Mouse (Mus musculus) forebrain, postnatal 0 days (tissue): Measurements from ENCODE around the gene Trpc6. TPM values are rescaled to one million over a fixed set of nuclear protein-coding genes. Genes with fewer than 3 reads are reported as not detected.

Experiments
- ATAC-seq: fragments of 200-750 bp; cut with Nextera tagmentation; 2 replicates; pipeline ENCODE4 v1.8.0; 2017; ENCODE audit warnings: mild to moderate bottlenecking, moderate library complexity
- DNase-seq: peaks from one replicate; pipeline ENCODE4 v3.0.0-alpha.2; 2015
- H3K27ac ChIP-seq: fragments of 300-500 bp; sonication (generic); 2 replicates; pipeline ENCODE4 v1.5.1; 2014; ENCODE audit warnings: low read depth, mild to moderate bottlenecking, antibody characterized with exemption, low read length, moderate library complexity, mixed read lengths
- H3K27me3 ChIP-seq: fragments of 300-500 bp; sonication (generic); 2 replicates; pipeline ENCODE4 v1.6.1; 2014; ENCODE audit warnings: mild to moderate bottlenecking, low read length, mixed read lengths; ENCODE audit not compliant: insufficient read depth
- H3K36me3 ChIP-seq: fragments of 300-500 bp; sonication (generic); 2 replicates; pipeline ENCODE4 v1.6.1; 2014; ENCODE audit warnings: mild to moderate bottlenecking, moderate library complexity; ENCODE audit not compliant: insufficient read depth
- H3K4me1 ChIP-seq: fragments of 300-500 bp; sonication (generic); 2 replicates; pipeline ENCODE4 v1.6.1; 2014; ENCODE audit warnings: antibody characterized with exemption; ENCODE audit not compliant: insufficient read depth
- H3K4me2 ChIP-seq: fragments of 300-500 bp; sonication (generic); 2 replicates; pipeline ENCODE4 v1.6.1; 2014; ENCODE audit warnings: low read depth, mild to moderate bottlenecking, moderate library complexity
- H3K4me3 ChIP-seq: fragments of 300-500 bp; sonication (generic); 2 replicates; pipeline ENCODE4 v1.5.1; 2014; ENCODE audit warnings: low read depth, low read length, mixed read lengths
- H3K9ac ChIP-seq: fragments of 300-500 bp; sonication (generic); 2 replicates; pipeline ENCODE4 v1.6.1; 2014; ENCODE audit warnings: mild to moderate bottlenecking
- H3K9me3 ChIP-seq: fragments of 300-500 bp; sonication (generic); 2 replicates; pipeline ENCODE4 v1.6.1; 2016; ENCODE audit warnings: low read length
- CTCF ChIP-seq: sonication (generic); IDR thresholded peaks from 2 replicates; pipeline ENCODE4 v1.5.1; 2016; ENCODE audit warnings: antibody characterized with exemption, control low read depth, low read depth
- WGBS: fragments of 180-500 bp; shearing (Covaris S2); extraction: QIAGEN DNeasy Blood & Tissue Kit; methylation state at CpG from one replicate; pipeline ENCODE4 v1.1.7; 2014; 5-methylcytosine and 5-hydroxymethylcytosine counted together
- polyA plus RNA-seq: library from polyadenylated mRNA; unstranded; fragments of >200 nt; fragmentation: Nextera tagmentation; extraction: Ambion mirVana; gene quantifications from 2 replicates; pipeline ENCODE4 v1.2.1, GENCODE M21; 2015
- total RNA-seq: library from RNA; depleted of rRNA; stranded (reverse); fragments of >200 nt; gene quantifications from 2 replicates; pipeline ENCODE4 v1.2.3, GENCODE M21; 2014

Gene Trpc6
- total and polyA plus RNA-seq, 2 experiments from 2014 or later = 0.90 to 3.9 TPM

DNA sequence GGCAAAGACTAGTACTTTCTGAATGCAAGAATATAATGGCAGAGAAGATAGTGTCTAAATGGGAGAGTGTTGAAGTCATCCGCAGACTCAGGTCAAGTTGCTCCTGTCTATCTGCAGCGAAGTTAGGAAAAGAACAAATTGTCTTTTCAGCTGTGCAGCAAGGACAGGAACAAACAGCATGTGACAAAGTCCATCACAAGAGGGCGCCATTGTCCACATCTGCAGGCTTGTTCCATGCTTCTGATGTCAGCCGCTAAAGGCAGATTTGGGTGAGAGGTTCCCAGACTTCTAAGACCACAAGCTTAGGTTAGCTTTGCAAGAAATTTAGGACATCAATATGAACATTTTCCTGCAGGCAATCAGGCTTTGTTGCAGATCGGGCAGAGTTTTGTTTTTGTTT, 156.7 kb downstream of the Trpc6 start:
- H3K36me3 ChIP-seq = no peaks in the 10 kb centered on the region
- ATAC-seq (peak; percentile 85), DNase-seq (peak; percentile 88)
- no peak overlapping the region for H3K4me2 ChIP-seq
- no peaks in the 10 kb centered on the region for H3K9me3 ChIP-seq
- WGBS = 29% methylated on average over 5 of the region's 5 CpGs
- no peak overlapping the region for H3K4me3 ChIP-seq
- no peaks in the 10 kb centered on the region for H3K27me3 ChIP-seq
- H3K27ac ChIP-seq = no peak overlapping the region
- TF ChIP-seq CTCF = peak; percentile 94
- H3K9ac ChIP-seq = no peak overlapping the region
- no peaks in the 10 kb centered on the region for H3K4me1 ChIP-seq

- no peak for ATAC-seq
- 73% methylated on average over 1 of the region's 1 CpGs for WGBS
- H3K4me2 ChIP-seq = no peak overlapping the region
- TF ChIP-seq CTCF = no peak
- no peak overlapping the region for H3K27ac ChIP-seq
- DNase-seq = no peak
- no peak overlapping the region for H3K9ac ChIP-seq
- no peak overlapping the region for H3K4me3 ChIP-seq
- no peaks in the 10 kb centered on the region for H3K9me3 ChIP-seq
- H3K27me3 ChIP-seq = no peaks in the 10 kb centered on the region
- H3K36me3 ChIP-seq = no peaks in the 10 kb centered on the region
- H3K4me1 ChIP-seq = no peaks in the 10 kb centered on the region
Observed at GRCm38 (mm10) chr9:8703516-8703915, 159.6 kb downstream of the Trpc6 start.

DNA sequence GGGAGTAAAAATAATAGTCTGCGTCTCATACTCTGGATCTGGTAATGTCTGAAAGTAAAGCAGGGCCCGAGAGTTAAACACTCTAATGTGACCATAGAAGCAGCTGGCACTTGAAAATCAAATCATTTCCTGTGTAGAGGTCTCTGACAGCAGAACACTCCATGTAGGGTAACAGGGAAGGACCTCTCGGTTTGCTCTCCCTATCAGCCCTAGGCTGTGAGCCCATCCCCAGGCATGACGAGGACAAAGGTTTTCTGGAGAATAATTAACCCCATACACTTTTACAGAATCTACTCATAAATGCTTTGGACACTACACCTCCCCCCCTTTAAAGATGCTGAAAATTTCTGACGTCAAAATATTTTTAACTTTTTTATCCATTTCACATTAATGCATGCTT, 160.0 kb downstream of the Trpc6 start:
- no peak for TF ChIP-seq CTCF
- 65% methylated on average over 5 of the region's 5 CpGs for WGBS
- Histone ChIP-seq H3K4me3 (no peak overlapping the region), H3K4me2 (no peak overlapping the region), H3K4me1 (no peaks in the 10 kb centered on the region), H3K9ac (no peak overlapping the region), H3K36me3 (no peaks in the 10 kb centered on the region), H3K9me3 (no peaks in the 10 kb centered on the region), H3K27me3 (no peaks in the 10 kb centered on the region), H3K27ac (no peak overlapping the region)
- no peak for ATAC-seq
- DNase-seq = no peak

DNA sequence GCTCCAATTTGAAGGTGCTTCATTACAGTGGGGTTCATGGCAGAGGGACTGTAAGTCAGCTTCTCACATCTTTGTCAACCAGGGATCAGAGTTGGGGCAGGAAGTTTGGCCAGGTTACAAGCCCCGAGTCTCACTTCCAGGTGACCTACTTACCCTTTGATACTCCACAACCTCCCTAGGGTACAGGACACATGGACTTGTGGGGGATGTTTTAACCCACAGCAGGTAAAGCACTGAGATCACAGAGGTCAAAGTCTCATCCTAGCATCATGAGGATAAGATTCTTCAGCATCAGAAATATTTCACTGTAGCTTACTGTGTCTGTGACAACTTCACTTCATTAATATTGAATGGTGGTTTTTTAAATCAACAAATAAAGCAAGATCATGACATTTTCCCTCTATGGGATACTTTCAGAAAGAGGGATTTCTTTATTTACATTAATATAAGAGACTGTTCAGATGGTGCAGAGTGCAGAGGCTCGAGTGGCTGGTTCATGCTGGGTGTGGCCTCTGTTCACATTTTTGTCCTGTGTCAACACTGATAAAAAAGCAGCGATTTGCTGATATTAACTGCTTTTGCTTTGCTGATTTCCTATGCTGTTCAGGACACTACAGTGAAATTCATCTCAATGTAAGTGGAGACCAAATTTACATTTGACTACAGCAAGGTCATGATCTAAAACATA, 166.3 kb downstream of the Trpc6 start:
- Histone ChIP-seq H3K4me1 (no peaks in the 10 kb centered on the region), H3K4me2 (no peak overlapping the region), H3K9ac (no peak overlapping the region), H3K27ac (no peak overlapping the region), H3K27me3 (no peaks in the 10 kb centered on the region), H3K9me3 (no peaks in the 10 kb centered on the region), H3K4me3 (no peak overlapping the region), H3K36me3 (no peaks in the 10 kb centered on the region)
- DNase-seq (no peak), ATAC-seq (no peak)
- 76% methylated on average over 3 of the region's 3 CpGs for WGBS
- TF ChIP-seq CTCF = no peak

DNA sequence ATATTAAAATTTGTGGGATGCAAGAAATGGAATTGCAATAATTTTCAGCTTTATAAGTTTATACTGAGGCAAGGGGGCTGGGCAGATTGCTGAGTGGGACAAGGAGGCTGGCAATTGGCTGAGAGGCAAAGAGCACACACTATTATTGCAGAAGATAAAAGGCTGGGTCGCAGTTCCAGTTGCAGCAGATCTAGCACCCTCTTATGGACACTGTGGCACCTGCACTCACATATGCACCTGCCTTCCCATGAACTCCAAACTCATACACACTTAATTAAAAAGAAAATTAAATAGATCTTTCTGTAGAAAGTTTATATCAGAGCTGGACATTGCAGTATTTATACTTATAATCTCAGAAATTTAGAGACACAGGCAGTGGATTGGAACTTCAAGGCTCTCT, 175.1 kb downstream of the Trpc6 start:
- no peak for TF ChIP-seq CTCF
- no peaks in the 10 kb centered on the region for H3K36me3 ChIP-seq

GRCm38 (mm10) chr9:8729056-8729455, 185.1 kb downstream of the Trpc6 start:
- Histone ChIP-seq H3K27me3 (no peaks in the 10 kb centered on the region), H3K4me3 (no peak overlapping the region), H3K9ac (no peak overlapping the region), H3K9me3 (no peaks in the 10 kb centered on the region), H3K27ac (no peak overlapping the region), H3K4me1 (no peaks in the 10 kb centered on the region), H3K36me3 (no peaks in the 10 kb centered on the region), H3K4me2 (no peak overlapping the region)
- no peak for TF ChIP-seq CTCF
- DNase-seq = no peak
- ATAC-seq = no peak
- WGBS = 67% methylated on average over 3 of the region's 3 CpGs

More for the DNA sequence above, 175.1 kb downstream of the Trpc6 start:
- DNase-seq (no peak), ATAC-seq (no peak)
- no peak overlapping the region for H3K4me2 ChIP-seq
- H3K9me3 ChIP-seq = no peaks in the 10 kb centered on the region
- no peaks in the 10 kb centered on the region for H3K27me3 ChIP-seq
- no peaks in the 10 kb centered on the region for H3K4me1 ChIP-seq
- no peak overlapping the region for H3K27ac ChIP-seq
- H3K9ac ChIP-seq = no peak overlapping the region
- WGBS = 59% methylated on average over 1 of the region's 1 CpGs
- no peak overlapping the region for H3K4me3 ChIP-seq
